Mouse (Mus musculus) layer of hippocampus, adult 8-10 months (tissue): Measurements from ENCODE around the gene Arrdc4. TPM values are rescaled to one million over a fixed set of nuclear protein-coding genes. Genes with fewer than 3 reads are reported as not detected.

Source experiments
- DNase-seq, 2 experiments: peaks; one replicate each; pipeline ENCODE4 v3.0.0; 2022; ENCODE audit warnings: low spot score in 2 of 2
- total RNA-seq, 4 experiments: library from RNA; stranded (reverse); gene quantifications; 2 replicates each; pipeline ENCODE4 v1.2.4; 2022

The Arrdc4 gene
- total RNA-seq, 4 experiments from 2014 or later: 9.7 to 15.0 (median 11.7) TPM

- DNase-seq: peak in 1 of 2 experiments; percentile 23
Measured at GRCm38 (mm10) chr7:68712425-68712824, 36.6 kb downstream of the Arrdc4 start.

DNA sequence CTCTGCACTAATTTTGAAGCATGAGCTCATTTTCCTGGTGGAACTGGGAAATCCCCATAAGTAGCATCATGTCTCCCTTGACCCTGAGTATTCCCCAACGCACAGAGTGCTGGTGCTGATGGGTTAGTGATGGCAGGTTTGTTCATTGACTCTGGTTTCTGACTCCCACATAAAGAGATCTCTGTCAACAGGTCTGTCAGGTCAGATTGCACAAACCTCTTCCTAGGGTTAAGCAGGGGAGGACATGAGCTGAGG is 39.8 kb downstream of the Arrdc4 start:
- no peak for DNase-seq

- DNase-seq: no peak
Measured at GRCm38 (mm10) chr7:68708563-68709318, 40.3 kb downstream of the Arrdc4 start.

- no peak for DNase-seq
Measured at GRCm38 (mm10) chr7:68705162-68705561, 43.9 kb downstream of the Arrdc4 start.

GRCm38 (mm10) chr7:68697313-68697712 is 51.7 kb downstream of the Arrdc4 start:
- no peak for DNase-seq

GRCm38 (mm10) chr7:68696908-68697307 is 52.1 kb downstream of the Arrdc4 start:
- DNase-seq: no peak

DNA sequence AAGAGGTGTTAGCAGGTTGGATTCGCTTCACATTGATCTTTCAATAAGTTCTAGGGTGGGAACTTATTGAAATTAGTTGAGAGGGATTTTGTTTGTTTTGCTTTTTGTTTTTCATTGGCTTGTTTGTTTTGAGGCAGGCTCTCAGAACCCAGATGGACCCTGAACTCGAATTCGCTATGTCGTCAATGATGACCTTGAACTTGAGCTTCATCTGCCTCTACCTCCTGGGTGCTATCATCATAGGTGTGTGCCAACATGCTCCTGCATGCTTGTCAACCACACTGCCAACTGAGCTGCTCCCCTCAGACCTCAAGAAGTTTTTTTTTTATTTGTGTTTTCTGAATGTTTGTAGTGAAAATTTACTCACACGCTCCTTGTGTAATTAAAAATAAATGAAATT is 52.6 kb downstream of the Arrdc4 start:
- no peak for DNase-seq

DNA sequence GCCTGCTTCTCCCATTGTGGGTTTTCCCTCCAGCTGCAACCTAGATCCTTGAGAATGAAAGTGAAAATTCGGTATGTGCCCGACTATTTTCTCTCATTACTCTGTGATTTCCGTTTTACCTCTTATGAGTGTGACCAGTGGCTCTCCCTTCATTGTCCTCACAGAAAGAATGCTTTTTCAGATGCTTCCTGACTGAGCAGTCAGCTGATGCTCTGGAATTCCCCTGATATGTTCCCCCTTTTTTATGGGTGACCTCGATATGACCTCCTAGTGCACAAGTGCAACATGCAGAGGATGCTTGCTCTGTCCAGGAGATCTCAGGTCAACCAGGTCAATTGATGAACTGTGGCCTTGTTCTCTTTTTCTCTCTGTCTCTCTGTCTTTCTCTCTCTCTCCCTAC is 56.3 kb downstream of the Arrdc4 start:
- no peak for DNase-seq

GRCm38 (mm10) chr7:68691454-68691853 is 57.6 kb downstream of the Arrdc4 start:
- no peak for DNase-seq

DNA sequence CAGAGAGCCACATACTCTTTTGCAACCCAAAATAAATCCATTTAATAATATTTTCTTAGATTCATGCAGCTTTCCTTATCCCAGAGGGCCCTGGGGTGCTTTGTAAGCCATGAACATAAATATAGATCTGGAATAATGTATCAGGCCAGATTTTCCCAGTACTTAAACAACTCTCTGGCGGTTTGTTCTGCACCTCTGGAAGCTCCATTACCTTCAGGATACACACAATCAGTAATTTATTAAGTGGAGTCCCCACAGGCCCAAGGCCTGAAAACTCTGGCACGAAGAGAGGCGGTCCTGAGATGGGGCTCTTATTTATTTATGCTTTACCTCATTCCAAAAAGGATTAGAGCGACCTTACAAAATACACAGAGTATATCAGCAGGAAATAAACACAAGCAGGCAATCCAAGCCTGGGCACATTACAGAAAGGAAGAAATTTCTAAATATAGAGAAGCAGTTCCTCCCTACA is 61.9 kb downstream of the Arrdc4 start:
- DNase-seq: no peak
